Mouse (Mus musculus) spleen, adult 2 months (tissue): ENCODE results near the gene Pfas.

Experiments
- CTCF ChIP-seq: fragments of 200-500 bp; IDR thresholded peaks from 2 replicates; pipeline ENCODE4 v1.5.1; 2011; ENCODE audit warnings: mild to moderate bottlenecking, inconsistent platforms; ENCODE audit not compliant: insufficient read depth, insufficient read length, insufficient replicate concordance; ENCODE audit errors: extremely low read depth
- POLR2A ChIP-seq: fragments of 200-500 bp; IDR thresholded peaks from 2 replicates; pipeline ENCODE4 v1.6.1; 2011; ENCODE audit warnings: low read depth, low read length, inconsistent platforms

GRCm38 (mm10) chr11:69035411-69035810 lies 27.2 kb upstream of the Pfas start:
- TF ChIP-seq CTCF (no peak), POLR2A (no peak)
